Mouse (Mus musculus): ENCODE measurements at regions not wholly inside any gene's neighbourhood (a gene's known extent, or its start where the extent isn't known, plus 50 kb on each side); places are given as distances from the start of the nearest gene placed in this dataset.

DNA sequence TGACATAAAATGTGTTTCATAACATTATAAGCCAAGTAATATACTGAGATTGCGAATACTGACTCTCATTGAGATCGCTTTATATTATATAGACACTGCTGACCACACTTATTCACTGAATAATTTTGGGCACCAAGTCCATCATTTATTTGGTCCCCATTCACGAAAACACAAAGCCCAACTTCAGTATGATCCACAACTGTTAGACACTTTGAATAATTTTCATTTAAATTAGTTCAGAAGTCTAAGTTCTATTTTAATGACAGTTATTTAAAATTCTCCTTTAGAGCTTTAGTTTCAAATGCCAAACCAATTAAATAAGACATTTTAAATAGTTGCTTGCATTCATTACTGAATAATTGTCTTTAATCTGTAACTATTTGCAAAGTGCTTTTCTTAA lies 240.2 kb upstream of the Ptprz1 start:
- no peak for TF ChIP-seq CTCF (IDR thresholded peaks at IDR 0.05; ENCODE audit: low read depth)
- no peak for TF ChIP-seq EP300 (IDR thresholded peaks at IDR 0.05; ENCODE audit: low read depth)
- Histone ChIP-seq H3K4me2 (ENCODE audit: low read depth) (no peak overlapping the region), H3K4me3 (ENCODE audit: insufficient read depth in 1 of 2, low read depth in 2 of 2, low read length in 2 of 2) (no peak overlapping the region), H3K36me3 (replicated peaks; ENCODE audit: control insufficient read depth, insufficient read depth, low read depth) (no peaks in the 10 kb centered on the region), H3K27ac (no peak overlapping the region), H3K9ac (replicated peaks) (no peak overlapping the region), H3K9me3 (ENCODE audit: control insufficient read depth, low read length) (no peaks in the 10 kb centered on the region), H3K27me3 (ENCODE audit: control insufficient read depth, insufficient read depth, low read length) (no peaks in the 10 kb centered on the region), H3K4me1 (replicated peaks; ENCODE audit: control insufficient read depth in 2 of 2, insufficient read depth in 2 of 2, low read length in 1 of 2) (no peaks in the 10 kb centered on the region)
- no peak for ATAC-seq (ENCODE audit: insufficient read depth)
- 59% methylated on average over 3 of the region's 3 CpGs for WGBS (ENCODE audit: insufficient replicate concordance)
- DNase-seq (ENCODE audit: low read depth in 3 of 3, low spot score in 3 of 3), result no peak

- no peak overlapping the region for H3K4me3 ChIP-seq (ENCODE audit: insufficient read depth in 1 of 2, low read depth in 2 of 2, low read length in 2 of 2)
- ATAC-seq (ENCODE audit: insufficient read depth), result no peak
- no peaks in the 10 kb centered on the region for H3K9me3 ChIP-seq (ENCODE audit: control insufficient read depth, low read length)
- H3K27ac ChIP-seq, result no peak overlapping the region
- H3K36me3 ChIP-seq (replicated peaks; ENCODE audit: control insufficient read depth, insufficient read depth, low read depth), result no peaks in the 10 kb centered on the region
- H3K4me1 ChIP-seq (replicated peaks; ENCODE audit: control insufficient read depth in 2 of 2, insufficient read depth in 2 of 2, low read length in 1 of 2), result no peaks in the 10 kb centered on the region
- no peak overlapping the region for H3K4me2 ChIP-seq (ENCODE audit: low read depth)
- no peak for DNase-seq (ENCODE audit: low read depth in 3 of 3, low spot score in 3 of 3)
- no peak for TF ChIP-seq EP300 (IDR thresholded peaks at IDR 0.05; ENCODE audit: low read depth)
- no peak for TF ChIP-seq CTCF (IDR thresholded peaks at IDR 0.05; ENCODE audit: low read depth)
- H3K27me3 ChIP-seq (ENCODE audit: control insufficient read depth, insufficient read depth, low read length), result no peaks in the 10 kb centered on the region
- WGBS (ENCODE audit: insufficient replicate concordance), result 55% methylated on average over 5 of the region's 5 CpGs
- H3K9ac ChIP-seq (replicated peaks), result no peak overlapping the region
Measured at GRCm38 (mm10) chr6:22634740-22635139, 240.6 kb upstream of the Ptprz1 start.

- no peaks in the 10 kb centered on the region for H3K36me3 ChIP-seq (replicated peaks; ENCODE audit: control insufficient read depth, insufficient read depth, low read depth)
- H3K4me2 ChIP-seq (ENCODE audit: low read depth), result no peak overlapping the region
- no peak overlapping the region for H3K9ac ChIP-seq (replicated peaks)
- 55% methylated on average over 5 of the region's 5 CpGs for WGBS (ENCODE audit: insufficient replicate concordance)
- no peak for TF ChIP-seq EP300 (IDR thresholded peaks at IDR 0.05; ENCODE audit: low read depth)
- no peak for TF ChIP-seq CTCF (IDR thresholded peaks at IDR 0.05; ENCODE audit: low read depth)
- no peak overlapping the region for H3K4me3 ChIP-seq (ENCODE audit: insufficient read depth in 1 of 2, low read depth in 2 of 2, low read length in 2 of 2)
- DNase-seq (ENCODE audit: low read depth in 3 of 3, low spot score in 3 of 3) (no peak), ATAC-seq (ENCODE audit: insufficient read depth) (no peak)
- no peaks in the 10 kb centered on the region for H3K9me3 ChIP-seq (ENCODE audit: control insufficient read depth, low read length)
- no peaks in the 10 kb centered on the region for H3K4me1 ChIP-seq (replicated peaks; ENCODE audit: control insufficient read depth in 2 of 2, insufficient read depth in 2 of 2, low read length in 1 of 2)
- no peaks in the 10 kb centered on the region for H3K27me3 ChIP-seq (ENCODE audit: control insufficient read depth, insufficient read depth, low read length)
- H3K27ac ChIP-seq, result no peak overlapping the region
Measured at GRCm38 (mm10) chr6:22591592-22591991, 235.5 kb upstream of the Fam3c start.

GRCm38 (mm10) chr6:22584851-22585250 lies 228.8 kb upstream of the Fam3c start:
- H3K9ac ChIP-seq (replicated peaks), result no peak overlapping the region
- ATAC-seq (ENCODE audit: insufficient read depth), result no peak
- no peak for DNase-seq (ENCODE audit: low read depth in 3 of 3, low spot score in 3 of 3)
- H3K4me3 ChIP-seq (ENCODE audit: insufficient read depth in 1 of 2, low read depth in 2 of 2, low read length in 2 of 2), result no peak overlapping the region
- no peaks in the 10 kb centered on the region for H3K36me3 ChIP-seq (replicated peaks; ENCODE audit: control insufficient read depth, insufficient read depth, low read depth)
- H3K4me2 ChIP-seq (ENCODE audit: low read depth), result no peak overlapping the region
- WGBS (ENCODE audit: insufficient replicate concordance), result 44% methylated on average over 4 of the region's 4 CpGs
- H3K27me3 ChIP-seq (ENCODE audit: control insufficient read depth, insufficient read depth, low read length), result no peaks in the 10 kb centered on the region
- no peaks in the 10 kb centered on the region for H3K9me3 ChIP-seq (ENCODE audit: control insufficient read depth, low read length)
- no peaks in the 10 kb centered on the region for H3K4me1 ChIP-seq (replicated peaks; ENCODE audit: control insufficient read depth in 2 of 2, insufficient read depth in 2 of 2, low read length in 1 of 2)
- no peak overlapping the region for H3K27ac ChIP-seq
- TF ChIP-seq EP300 (IDR thresholded peaks at IDR 0.05; ENCODE audit: low read depth), result no peak
- TF ChIP-seq CTCF (IDR thresholded peaks at IDR 0.05; ENCODE audit: low read depth), result no peak

DNA sequence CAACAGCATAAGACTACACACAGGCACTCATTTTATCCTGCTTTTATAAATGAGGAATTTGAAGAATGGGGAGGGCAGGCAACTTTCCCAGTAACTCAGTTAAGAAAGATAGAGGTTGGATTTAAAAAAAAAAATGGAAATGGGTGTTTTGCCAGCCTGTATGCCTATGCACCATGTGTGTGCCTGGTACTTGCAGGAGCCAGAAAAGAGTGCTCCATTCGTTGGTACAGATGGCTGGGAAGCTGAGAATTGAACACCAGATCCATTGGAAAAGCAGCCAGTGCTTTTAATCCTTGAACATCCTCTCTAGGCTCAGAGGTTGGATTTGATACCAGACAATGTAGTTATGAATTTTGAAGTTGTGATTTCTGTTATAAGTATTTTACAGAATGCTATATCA lies 216.9 kb upstream of the Fam3c start:
- 28% methylated on average over 1 of the region's 1 CpGs for WGBS (ENCODE audit: insufficient replicate concordance)
- ATAC-seq (ENCODE audit: insufficient read depth), result no peak
- no peak for TF ChIP-seq CTCF (IDR thresholded peaks at IDR 0.05; ENCODE audit: low read depth)
- no peak for TF ChIP-seq EP300 (IDR thresholded peaks at IDR 0.05; ENCODE audit: low read depth)
- Histone ChIP-seq H3K27me3 (ENCODE audit: control insufficient read depth, insufficient read depth, low read length) (no peaks in the 10 kb centered on the region), H3K4me3 (ENCODE audit: insufficient read depth in 1 of 2, low read depth in 2 of 2, low read length in 2 of 2) (no peak overlapping the region), H3K9ac (replicated peaks) (no peak overlapping the region), H3K27ac (no peak overlapping the region), H3K4me1 (replicated peaks; ENCODE audit: control insufficient read depth in 2 of 2, insufficient read depth in 2 of 2, low read length in 1 of 2) (no peaks in the 10 kb centered on the region), H3K4me2 (ENCODE audit: low read depth) (no peak overlapping the region), H3K9me3 (ENCODE audit: control insufficient read depth, low read length) (no peaks in the 10 kb centered on the region), H3K36me3 (replicated peaks; ENCODE audit: control insufficient read depth, insufficient read depth, low read depth) (no peaks in the 10 kb centered on the region)
- no peak for DNase-seq (ENCODE audit: low read depth in 3 of 3, low spot score in 3 of 3)
